Mouse (Mus musculus) heart, embryonic 10.5 days (tissue): ENCODE data around the gene Mpl. TPM values are rescaled to one million over a fixed set of nuclear protein-coding genes. Genes with fewer than 3 reads are reported as not detected.

Experiments used
- polyA plus RNA-seq: library from polyadenylated mRNA; unstranded; fragments of >200 nt; fragmentation: Nextera tagmentation; extraction: Ambion mirVana; gene quantifications from 2 replicates; pipeline ENCODE4 v1.2.1, GENCODE M21; 2016

The Mpl gene
- polyA plus RNA-seq, 1 experiment from 2014 or later, result 5.5 TPM

Other genes starting within 250 kb of the Mpl start
- gene Ptprf, start 166.1 kb downstream of the Mpl start, polyA plus RNA-seq, result 43.8 and 59.3 TPM in 2 replicates
- gene Szt2, start 48.2 kb downstream of the Mpl start, polyA plus RNA-seq, result 6.7 and 8.6 TPM in 2 replicates
- gene Med8, start 48.2 kb downstream of the Mpl start, polyA plus RNA-seq, result 102 and 124 TPM in 2 replicates
- 72.0 and 85.1 TPM in 2 replicates for gene Elovl1, start 29.4 kb downstream of the Mpl start, polyA plus RNA-seq
- 221 and 270 TPM in 2 replicates for gene Cdc20, start 20.2 kb downstream of the Mpl start, polyA plus RNA-seq
- gene Tie1, start 32.5 kb upstream of the Mpl start, polyA plus RNA-seq, result 36.5 and 54.4 TPM in 2 replicates
- gene 2610528J11Rik, start 69.5 kb upstream of the Mpl start, polyA plus RNA-seq, result 0.70 and 1.7 TPM in 2 replicates
- gene Tmem125, start 86.5 kb upstream of the Mpl start, polyA plus RNA-seq, result 0.32 and 0.69 TPM in 2 replicates
- 0.84 and 1.1 TPM in 2 replicates for gene Cfap57, start 163.3 kb upstream of the Mpl start, polyA plus RNA-seq
- 110 and 166 TPM in 2 replicates for gene Ebna1bp2, start 163.3 kb upstream of the Mpl start, polyA plus RNA-seq
- gene Olfr62, start 201.4 kb upstream of the Mpl start, polyA plus RNA-seq, result not detected in 2 replicates
- not detected in 2 replicates for gene Olfr1342, start 235.2 kb upstream of the Mpl start, polyA plus RNA-seq
- 0.03 TPM in 1 of 2 replicates, not detected in the other for gene Olfr1341, start 246.0 kb upstream of the Mpl start, polyA plus RNA-seq